Mouse (Mus musculus) bone marrow macrophage, adult 2 months (primary cell): ENCODE data around the gene Cd274.

Experiments
- CTCF ChIP-seq: IDR thresholded peaks from 2 replicates; pipeline ENCODE4 v1.5.1; 2012; ENCODE audit warnings: low read depth, mild to moderate bottlenecking, low read length, moderate library complexity
- POLR2A ChIP-seq: IDR thresholded peaks from 2 replicates; pipeline ENCODE4 v1.6.1; 2012; ENCODE audit warnings: mild to moderate bottlenecking, low read depth, low read length, borderline replicate concordance

DNA sequence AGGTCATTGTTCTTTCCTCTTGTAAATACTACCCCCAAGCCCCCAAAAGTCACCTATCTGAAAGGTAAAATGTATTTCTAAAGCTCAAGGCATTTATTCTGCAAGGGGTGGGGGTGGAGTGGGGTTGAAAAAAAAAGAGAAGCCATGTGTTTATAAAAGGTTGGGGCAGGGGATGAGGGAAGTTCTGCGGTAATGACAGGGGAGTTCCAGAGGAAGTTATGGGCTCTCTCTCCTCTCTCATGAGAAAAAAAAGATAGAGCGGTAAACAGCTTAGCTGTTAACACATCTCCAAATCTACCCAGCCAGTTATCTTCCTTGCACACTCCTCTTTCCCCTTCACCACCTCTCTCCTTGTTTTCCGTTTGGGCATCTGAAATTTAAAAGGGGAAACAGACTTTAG is 63.7 kb downstream of the Cd274 start:
- TF ChIP-seq POLR2A (no peak), CTCF (no peak)
